Mouse (Mus musculus): ENCODE results near the gene Dhcr7.

Dhcr7 gene

GRCm38 (mm10) chr7:143822375-143823265, at the start of gene Dhcr7, which contains the start of gene Nadsyn1:
Gene Dhcr7 (plus strand): TSS chr7:143823145.
Gene Nadsyn1 (minus strand): TSS chr7:143822849.
- DNase-seq, result peak; percentile 99

DNA sequence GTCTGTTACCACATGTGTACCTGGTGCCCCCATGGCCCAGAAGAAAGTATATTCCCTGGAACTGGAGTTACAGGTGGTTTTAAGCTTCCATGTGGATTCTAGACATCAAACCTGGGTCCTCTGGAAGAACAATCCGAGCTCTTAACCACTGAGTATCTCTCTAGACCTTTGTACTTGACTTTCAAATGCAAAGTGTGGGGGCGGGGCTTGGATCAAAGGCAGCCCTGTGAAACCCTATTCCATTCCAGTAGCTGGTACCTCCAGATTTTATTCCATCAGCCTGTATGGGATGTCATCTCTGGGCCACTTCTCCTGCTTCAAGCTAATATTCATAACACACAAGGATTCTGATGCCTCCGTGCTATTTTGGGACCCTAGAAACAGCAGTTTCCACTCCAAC, 46.8 kb upstream of the Dhcr7 start:
- DNase-seq, result no peak

DNA sequence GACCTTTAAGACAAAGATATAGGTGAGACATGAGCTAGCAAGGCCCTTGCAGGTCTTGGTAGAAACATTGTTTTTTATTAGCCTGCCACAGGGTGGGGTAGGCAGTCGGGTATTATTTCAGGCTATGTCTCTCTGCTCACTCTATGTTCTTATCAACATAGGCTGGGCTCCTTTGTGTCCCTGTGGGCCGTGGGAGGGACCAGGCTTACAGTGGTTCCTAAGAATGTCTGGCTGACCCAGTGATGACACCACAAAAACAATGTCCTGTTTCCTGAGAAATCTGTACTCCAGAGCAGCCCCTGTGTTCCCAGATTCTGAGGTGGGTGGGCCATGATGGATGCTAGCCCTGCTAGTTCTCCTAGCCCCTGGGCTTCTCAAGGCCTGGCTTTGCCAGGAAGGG, 45.6 kb upstream of the Dhcr7 start:
- DNase-seq, result no peak

GRCm38 (mm10) chr7:143783378-143783995, 39.5 kb upstream of the Dhcr7 start:
- DNase-seq, result no peak

DNA sequence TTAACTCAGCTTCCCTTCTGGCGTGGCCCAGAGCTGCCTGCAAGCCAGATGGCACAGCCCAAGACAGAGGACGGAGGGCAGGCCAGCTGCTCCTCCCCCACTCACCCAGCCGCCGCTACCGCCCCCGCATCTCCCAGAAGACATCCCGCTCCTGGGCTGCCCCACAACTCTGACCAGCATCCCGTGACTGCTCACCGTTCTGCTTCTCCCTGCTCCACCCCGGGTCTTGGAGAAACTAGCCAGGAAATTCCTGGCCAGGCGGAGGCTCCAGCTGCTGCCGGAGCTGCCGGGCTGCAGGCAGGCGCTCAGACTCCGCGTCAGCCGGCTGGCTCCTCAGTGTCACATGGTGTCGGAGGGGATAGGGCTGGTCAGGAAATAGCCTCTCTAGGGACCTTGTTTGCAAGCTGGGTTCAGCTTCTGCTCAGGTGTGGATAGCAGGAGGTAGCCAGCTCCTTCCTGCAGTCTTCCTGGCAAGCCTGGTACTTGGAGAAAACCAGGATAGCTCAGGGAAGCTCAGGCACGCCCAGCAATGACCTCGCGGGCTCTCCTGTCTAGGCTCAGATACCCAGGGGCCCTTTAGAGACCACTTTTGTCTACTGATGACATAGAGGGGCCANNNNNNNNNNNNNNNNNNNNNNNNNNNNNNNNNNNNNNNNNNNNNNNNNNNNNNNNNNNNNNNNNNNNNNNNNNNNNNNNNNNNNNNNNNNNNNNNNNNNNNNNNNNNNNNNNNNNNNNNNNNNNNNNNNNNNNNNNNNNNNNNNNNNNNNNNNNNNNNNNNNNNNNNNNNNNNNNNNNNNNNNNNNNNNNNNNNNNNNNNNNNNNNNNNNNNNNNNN, 38.7 kb upstream of the Dhcr7 start, which contains the start of gene Mrgpre:
Mrgpre (minus strand) TSS at position 505 of the 834 bp plus-strand sequence.
- DNase-seq, result peak; percentile 67 to 70

DNA sequence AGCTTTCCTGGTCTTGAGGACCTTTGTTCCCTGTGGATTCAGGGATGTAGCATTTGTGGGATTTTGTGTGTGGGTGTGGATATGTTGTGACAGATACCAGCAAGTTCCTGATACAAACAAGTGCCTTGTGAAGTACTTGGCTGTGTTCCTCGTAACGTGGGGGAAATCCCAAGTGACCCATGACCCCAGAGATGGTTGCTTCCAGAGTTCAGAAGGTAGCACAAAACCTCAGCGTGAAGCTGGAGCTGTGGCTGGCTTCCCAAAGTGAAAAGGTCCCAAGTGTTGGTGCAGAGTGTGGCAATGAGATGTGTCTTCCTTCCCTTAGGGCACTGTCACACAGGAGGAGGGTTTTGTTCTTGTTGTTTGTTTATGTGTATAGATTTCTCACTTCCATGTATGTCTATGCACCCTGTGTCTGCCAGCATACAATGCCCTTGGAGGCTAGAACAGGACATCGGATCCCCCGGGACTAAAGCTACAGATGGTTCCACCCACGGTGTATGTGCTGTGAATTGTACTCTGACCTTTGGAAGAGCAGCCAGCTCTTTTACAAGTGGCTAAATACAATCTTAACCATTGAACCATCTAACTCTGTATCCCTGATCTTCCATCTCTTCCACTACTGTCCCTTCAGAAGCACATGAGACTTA, 30.5 kb upstream of the Dhcr7 start:
- no peak for DNase-seq

DNA sequence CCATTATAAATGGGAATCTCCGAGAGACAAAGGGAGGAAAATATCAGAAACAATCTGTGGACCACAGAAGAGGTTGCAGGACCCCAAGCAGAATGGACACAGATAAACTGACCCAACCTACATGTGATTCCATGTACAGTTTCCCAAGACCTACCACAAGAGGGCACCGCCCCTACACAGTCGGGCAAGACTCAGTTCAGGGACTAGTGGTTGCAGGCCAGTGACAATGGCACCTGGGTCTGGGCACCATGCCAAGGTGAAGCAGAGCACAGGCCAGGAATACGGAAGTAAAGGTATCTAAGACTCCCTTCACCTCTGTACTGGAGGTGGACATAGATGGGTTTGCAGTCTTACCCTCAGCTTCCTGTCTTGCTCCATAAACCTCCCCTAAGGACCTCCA, 29.8 kb upstream of the Dhcr7 start:
- peak; percentile 79 to 84 for DNase-seq

GRCm38 (mm10) chr7:143798783-143799182, 24.2 kb upstream of the Dhcr7 start:
- DNase-seq, result no peak

DNA sequence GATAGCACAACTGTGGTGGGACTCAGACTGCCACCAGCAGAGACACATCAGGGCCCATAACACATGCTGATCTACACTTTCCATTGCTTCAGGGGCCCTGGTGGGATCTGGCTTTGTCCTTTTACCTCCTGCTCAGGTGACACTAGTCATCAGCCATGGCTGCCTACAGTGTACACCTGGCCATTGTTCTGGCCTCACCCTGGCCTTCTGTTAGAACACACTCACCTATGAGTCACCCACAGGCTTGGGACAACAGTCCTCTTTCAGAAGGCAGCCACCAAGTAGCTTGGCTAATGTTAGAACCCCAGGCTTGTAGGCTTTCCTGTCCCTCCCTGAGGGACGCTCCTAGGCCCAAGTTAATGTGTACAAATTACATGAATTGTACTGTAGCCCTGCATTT, 22.2 kb upstream of the Dhcr7 start:
- DNase-seq, result no peak

DNA sequence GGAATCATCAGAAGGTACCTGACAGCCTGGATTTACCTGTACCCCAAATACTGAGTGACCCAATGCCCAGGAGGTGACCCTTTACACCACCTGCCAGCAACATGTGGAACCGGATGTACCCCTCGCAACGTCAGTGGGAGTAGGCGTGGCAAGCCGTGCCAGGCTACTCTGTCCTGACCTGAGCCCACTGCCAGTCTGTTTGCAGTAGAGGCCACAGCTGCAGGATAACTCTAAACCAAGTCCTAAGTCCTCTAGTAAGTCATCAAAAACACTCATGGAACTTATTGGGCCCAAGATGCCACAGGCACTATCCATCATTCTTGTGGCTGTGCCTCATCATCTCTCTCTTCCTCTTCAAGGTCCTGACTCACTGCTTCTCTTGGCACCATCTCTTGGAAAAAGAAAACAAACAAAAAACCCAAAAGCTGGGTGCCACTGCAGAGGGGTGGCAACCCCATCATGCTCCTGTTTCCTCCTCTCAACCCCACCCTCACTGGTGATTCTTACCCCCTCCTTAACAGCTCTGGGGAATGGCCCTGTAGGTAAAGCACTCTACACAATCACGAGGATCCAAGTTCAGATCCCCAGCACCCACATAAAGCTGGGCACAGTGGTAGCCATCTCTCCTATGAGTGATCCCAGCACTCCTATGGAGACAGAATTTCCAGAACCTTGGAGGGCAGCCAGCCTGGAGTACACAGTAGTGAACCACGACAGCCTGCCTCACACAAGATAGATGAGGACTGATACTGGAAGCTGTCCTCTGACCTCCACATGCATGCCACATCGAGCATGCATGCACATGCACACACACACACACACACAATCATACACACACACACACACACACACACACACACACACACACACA, 21.5 kb upstream of the Dhcr7 start:
- DNase-seq, result no peak

DNA sequence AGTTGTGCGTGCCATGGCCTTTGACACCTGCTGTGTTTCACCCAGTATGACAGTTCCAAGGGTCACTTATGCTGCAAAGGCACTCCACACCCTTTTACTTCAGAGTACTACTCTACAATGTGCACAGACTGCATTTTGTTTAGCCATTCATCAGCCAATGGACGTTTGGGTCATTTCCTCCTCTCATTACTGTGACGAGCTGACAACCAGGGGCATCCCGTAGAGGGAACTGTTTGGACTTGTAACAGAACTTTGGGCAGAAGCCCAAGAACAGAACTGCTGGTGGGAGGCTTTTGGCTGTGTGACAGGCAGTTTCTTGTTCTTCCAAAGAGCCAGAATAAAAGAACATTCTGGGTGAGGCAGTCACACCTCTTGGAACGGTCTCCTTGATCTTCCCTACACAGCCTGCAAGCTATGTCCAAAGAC, 17.7 kb upstream of the Dhcr7 start:
- no peak for DNase-seq

- DNase-seq, result peak; percentile 28 to 31
These were observed 14.0 kb upstream of the Dhcr7 start for GRCm38 (mm10) chr7:143808909-143809308.

DNA sequence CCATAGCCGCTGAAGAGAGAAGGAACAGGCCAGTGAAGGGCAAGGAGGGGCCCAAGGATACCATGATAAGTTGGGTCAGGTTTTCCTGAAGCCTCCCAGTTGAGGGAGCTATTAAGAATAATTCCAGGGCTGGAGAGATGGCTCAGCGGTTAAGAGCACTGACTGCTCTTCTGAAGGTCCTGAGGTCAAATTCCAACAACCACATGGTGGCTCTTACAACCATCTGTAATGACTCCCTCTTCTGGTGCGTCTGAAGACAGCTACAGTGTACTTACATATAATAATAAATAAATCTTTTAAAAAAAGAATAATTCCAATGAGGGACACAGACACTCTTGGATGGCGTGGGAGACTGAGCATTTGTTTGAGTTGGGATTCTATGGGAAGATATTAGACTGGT, 3.7 kb upstream of the Dhcr7 start:
- DNase-seq, result no peak

- no peak for DNase-seq
These were observed 1.7 kb upstream of the Dhcr7 start for GRCm38 (mm10) chr7:143821241-143821640.

GRCm38 (mm10) chr7:143823266-143823605, 291 bp downstream of the Dhcr7 start:
- no peak for DNase-seq

GRCm38 (mm10) chr7:143826985-143827384, 4.0 kb downstream of the Dhcr7 start:
- DNase-seq, result no peak

- DNase-seq, result peak; percentile 91 to 93
These were observed 6.8 kb downstream of the Dhcr7 start for GRCm38 (mm10) chr7:143829504-143830331.

DNA sequence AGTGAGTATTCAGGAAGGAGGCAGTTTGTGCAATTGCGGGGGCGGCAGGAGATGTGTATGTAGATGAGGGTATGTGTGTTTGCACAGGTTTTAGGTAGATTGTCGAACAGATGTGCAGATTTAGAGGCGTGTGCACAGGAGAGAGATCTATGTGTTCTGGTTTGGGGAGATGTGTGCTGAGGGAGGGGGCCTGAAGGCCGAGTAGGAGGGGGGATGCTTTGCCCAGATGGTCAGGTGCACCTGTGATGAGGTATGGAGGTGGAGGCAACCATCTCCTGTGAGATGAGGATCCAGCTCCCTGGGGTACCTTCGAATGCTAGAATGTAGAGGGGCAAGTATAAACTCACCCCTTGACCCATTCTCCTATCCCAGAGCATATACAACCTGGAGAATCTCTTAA, 7.5 kb downstream of the Dhcr7 start:
- no peak for DNase-seq

DNA sequence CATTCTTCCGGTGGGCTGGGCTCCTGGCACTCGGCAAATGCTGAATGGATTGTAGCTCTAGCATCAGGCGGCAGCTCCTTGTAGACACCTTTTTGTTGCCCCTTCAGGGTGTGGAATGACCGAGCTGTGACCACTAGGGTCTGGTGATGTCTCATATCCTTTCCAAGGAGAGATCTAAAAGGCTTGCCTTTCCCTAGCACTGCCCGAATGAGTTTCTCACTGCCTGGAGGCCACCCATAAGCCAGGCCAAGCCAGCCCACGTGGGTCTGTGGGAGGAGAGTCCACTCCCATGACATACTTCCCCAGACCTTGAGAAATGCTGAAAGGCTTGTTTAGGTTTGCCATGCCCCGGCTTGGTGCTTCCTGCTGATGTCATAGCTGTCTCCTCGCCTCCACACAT, 9.3 kb downstream of the Dhcr7 start:
- no peak for DNase-seq

GRCm38 (mm10) chr7:143832611-143833010, 9.7 kb downstream of the Dhcr7 start:
- no peak for DNase-seq
